Mouse (Mus musculus): ENCODE data around the gene Ugt1a1. TPM values are rescaled to one million over a fixed set of nuclear protein-coding genes. Genes with fewer than 3 reads are reported as not detected.
A peak's percentile ranks its signal among the peaks of the same experiment; 100 is the strongest.

Gene Ugt1a1
- polyA plus RNA-seq, 1 experiment from 2014 or later = not detected

- no peaks in the 10 kb centered on the region for H3K4me1 ChIP-seq (ENCODE audit: control insufficient read depth, insufficient read depth, low read length)
- H3K9me3 ChIP-seq (ENCODE audit: control insufficient read depth, low read length) = no peaks in the 10 kb centered on the region
- H3K4me2 ChIP-seq (ENCODE audit: low read depth, low read length) = no peak overlapping the region
- peaks cover 74% of the 10 kb centered on the region for H3K36me3 ChIP-seq (ENCODE audit: control insufficient read depth, insufficient read depth, low read length)
- no peak overlapping the region for H3K4me3 ChIP-seq (ENCODE audit: low read depth, low read length)
- 93% methylated on average over 5 of the region's 5 CpGs for WGBS
- H3K27me3 ChIP-seq (ENCODE audit: control insufficient read depth, insufficient read depth, low read length) = no peaks in the 10 kb centered on the region
- ATAC-seq (ENCODE audit: low read depth) = no peak
- no peak overlapping the region for H3K9ac ChIP-seq (replicated peaks; ENCODE audit: low read depth, low read length)
- no peak overlapping the region for H3K27ac ChIP-seq (ENCODE audit: low read depth, low read length)
These were observed 52.0 kb downstream of the Ugt1a1 start for GRCm38 (mm10) chr1:88263778-88264177.

GRCm38 (mm10) chr1:88264237-88264868 lies 52.6 kb downstream of the Ugt1a1 start:
- no peaks in the 10 kb centered on the region for H3K9me3 ChIP-seq (ENCODE audit: control insufficient read depth, low read length)
- H3K27ac ChIP-seq (ENCODE audit: low read depth, low read length) = no peak overlapping the region
- peaks cover 80% of the 10 kb centered on the region for H3K36me3 ChIP-seq (ENCODE audit: control insufficient read depth, insufficient read depth, low read length)
- no peak overlapping the region for H3K4me2 ChIP-seq (ENCODE audit: low read depth, low read length)
- 91% methylated on average over 7 of the region's 7 CpGs for WGBS
- H3K27me3 ChIP-seq (ENCODE audit: control insufficient read depth, insufficient read depth, low read length) = no peaks in the 10 kb centered on the region
- H3K9ac ChIP-seq (replicated peaks; ENCODE audit: low read depth, low read length) = no peak overlapping the region
- H3K4me3 ChIP-seq (ENCODE audit: low read depth, low read length) = no peak overlapping the region
- no peaks in the 10 kb centered on the region for H3K4me1 ChIP-seq (ENCODE audit: control insufficient read depth, insufficient read depth, low read length)
- ATAC-seq (ENCODE audit: low read depth) = no peak

GRCm38 (mm10) chr1:88264869-88265240 lies 53.1 kb downstream of the Ugt1a1 start:
- Histone ChIP-seq H3K27ac (ENCODE audit: low read depth, low read length) (no peak overlapping the region), H3K4me1 (ENCODE audit: control insufficient read depth, insufficient read depth, low read length) (no peaks in the 10 kb centered on the region), H3K4me3 (ENCODE audit: low read depth, low read length) (no peak overlapping the region), H3K4me2 (ENCODE audit: low read depth, low read length) (no peak overlapping the region), H3K9ac (replicated peaks; ENCODE audit: low read depth, low read length) (no peak overlapping the region), H3K36me3 (ENCODE audit: control insufficient read depth, insufficient read depth, low read length) (peaks cover 85% of the 10 kb centered on the region), H3K27me3 (ENCODE audit: control insufficient read depth, insufficient read depth, low read length) (no peaks in the 10 kb centered on the region), H3K9me3 (ENCODE audit: control insufficient read depth, low read length) (no peaks in the 10 kb centered on the region)
- WGBS = 81% methylated on average over 4 of the region's 4 CpGs
- no peak for ATAC-seq (ENCODE audit: low read depth)

GRCm38 (mm10) chr1:88266123-88266522 lies 54.4 kb downstream of the Ugt1a1 start:
- Histone ChIP-seq H3K36me3 (ENCODE audit: control insufficient read depth, insufficient read depth, low read length) (peaks cover 78% of the 10 kb centered on the region), H3K9ac (replicated peaks; ENCODE audit: low read depth, low read length) (no peak overlapping the region), H3K9me3 (ENCODE audit: control insufficient read depth, low read length) (no peaks in the 10 kb centered on the region), H3K4me3 (ENCODE audit: low read depth, low read length) (no peak overlapping the region), H3K4me1 (ENCODE audit: control insufficient read depth, insufficient read depth, low read length) (no peaks in the 10 kb centered on the region), H3K27ac (ENCODE audit: low read depth, low read length) (no peak overlapping the region), H3K4me2 (ENCODE audit: low read depth, low read length) (no peak overlapping the region), H3K27me3 (ENCODE audit: control insufficient read depth, insufficient read depth, low read length) (no peaks in the 10 kb centered on the region)
- WGBS = 89% methylated on average over 13 of the region's 13 CpGs
- ATAC-seq (ENCODE audit: low read depth) = no peak

GRCm38 (mm10) chr1:88267489-88267888 lies 55.7 kb downstream of the Ugt1a1 start:
- 0 out of 2 replicates have a peak, but pooled peaks have one; percentile 7 for ATAC-seq (ENCODE audit: low read depth)
- no peak overlapping the region for H3K9ac ChIP-seq (replicated peaks; ENCODE audit: low read depth, low read length)
- WGBS = 93% methylated on average over 6 of the region's 6 CpGs
- no peak overlapping the region for H3K4me2 ChIP-seq (ENCODE audit: low read depth, low read length)
- H3K4me1 ChIP-seq (ENCODE audit: control insufficient read depth, insufficient read depth, low read length) = no peaks in the 10 kb centered on the region
- no peak overlapping the region for H3K4me3 ChIP-seq (ENCODE audit: low read depth, low read length)
- no peaks in the 10 kb centered on the region for H3K9me3 ChIP-seq (ENCODE audit: control insufficient read depth, low read length)
- no peak overlapping the region for H3K27ac ChIP-seq (ENCODE audit: low read depth, low read length)
- H3K36me3 ChIP-seq (ENCODE audit: control insufficient read depth, insufficient read depth, low read length) = peaks cover 76% of the 10 kb centered on the region
- H3K27me3 ChIP-seq (ENCODE audit: control insufficient read depth, insufficient read depth, low read length) = no peaks in the 10 kb centered on the region

GRCm38 (mm10) chr1:88268070-88268469 lies 56.3 kb downstream of the Ugt1a1 start:
- H3K4me3 ChIP-seq (ENCODE audit: low read depth, low read length) = no peak overlapping the region
- no peak overlapping the region for H3K27ac ChIP-seq (ENCODE audit: low read depth, low read length)
- H3K4me1 ChIP-seq (ENCODE audit: control insufficient read depth, insufficient read depth, low read length) = no peaks in the 10 kb centered on the region
- no peaks in the 10 kb centered on the region for H3K27me3 ChIP-seq (ENCODE audit: control insufficient read depth, insufficient read depth, low read length)
- no peak for ATAC-seq (ENCODE audit: low read depth)
- WGBS = 89% methylated on average over 6 of the region's 6 CpGs
- no peak overlapping the region for H3K9ac ChIP-seq (replicated peaks; ENCODE audit: low read depth, low read length)
- H3K9me3 ChIP-seq (ENCODE audit: control insufficient read depth, low read length) = no peaks in the 10 kb centered on the region
- no peak overlapping the region for H3K4me2 ChIP-seq (ENCODE audit: low read depth, low read length)
- peaks cover 76% of the 10 kb centered on the region for H3K36me3 ChIP-seq (ENCODE audit: control insufficient read depth, insufficient read depth, low read length)

Other genes starting within 250 kb of the Ugt1a1 start
- gene Usp40, start 203.4 kb upstream of the Ugt1a1 start, polyA plus RNA-seq (2014; fragmentation: Nextera tagmentation; extraction: Ambion mirVana) = 22.0 and 22.1 TPM in 2 replicates
- gene Ugt1a10, start 156.6 kb upstream of the Ugt1a1 start, polyA plus RNA-seq (2014; fragmentation: Nextera tagmentation; extraction: Ambion mirVana) = not detected in 2 replicates
- not detected in 2 replicates for gene Ugt1a9, start 141.2 kb upstream of the Ugt1a1 start, polyA plus RNA-seq (2014; fragmentation: Nextera tagmentation; extraction: Ambion mirVana)
- not detected in 2 replicates for gene Ugt1a8, start 124.1 kb upstream of the Ugt1a1 start, polyA plus RNA-seq (2014; fragmentation: Nextera tagmentation; extraction: Ambion mirVana)
- gene Ugt1a7c, start 116.9 kb upstream of the Ugt1a1 start, polyA plus RNA-seq (2014; fragmentation: Nextera tagmentation; extraction: Ambion mirVana) = 0.32 and 1.1 TPM in 2 replicates
- not detected in 2 replicates for gene Ugt1a6b, start 108.7 kb upstream of the Ugt1a1 start, polyA plus RNA-seq (2014; fragmentation: Nextera tagmentation; extraction: Ambion mirVana)
- gene Ugt1a6a, start 77.2 kb upstream of the Ugt1a1 start, polyA plus RNA-seq (2014; fragmentation: Nextera tagmentation; extraction: Ambion mirVana) = 0.76 and 1.6 TPM in 2 replicates
- not detected in 2 replicates for gene Ugt1a5, start 45.9 kb upstream of the Ugt1a1 start, polyA plus RNA-seq (2014; fragmentation: Nextera tagmentation; extraction: Ambion mirVana)
- 0.15 TPM in 1 of 2 replicates, not detected in the other for gene Ugt1a2, start 11.4 kb upstream of the Ugt1a1 start, polyA plus RNA-seq (2014; fragmentation: Nextera tagmentation; extraction: Ambion mirVana)
- gene Dnajb3, start 6.2 kb upstream of the Ugt1a1 start, polyA plus RNA-seq (2014; fragmentation: Nextera tagmentation; extraction: Ambion mirVana) = 12.4 and 13.3 TPM in 2 replicates
- 0.71 and 0.95 TPM in 2 replicates for gene Mroh2a, start 15.0 kb downstream of the Ugt1a1 start, polyA plus RNA-seq (2014; fragmentation: Nextera tagmentation; extraction: Ambion mirVana)
- 55.8 and 71.7 TPM in 2 replicates for gene Hjurp, start 65.7 kb downstream of the Ugt1a1 start, polyA plus RNA-seq (2014; fragmentation: Nextera tagmentation; extraction: Ambion mirVana)
- 0.07 TPM in 1 of 2 replicates, not detected in the other for gene Trpm8, start 65.7 kb downstream of the Ugt1a1 start, polyA plus RNA-seq (2014; fragmentation: Nextera tagmentation; extraction: Ambion mirVana)
- gene Spp2, start 195.0 kb downstream of the Ugt1a1 start, polyA plus RNA-seq (2014; fragmentation: Nextera tagmentation; extraction: Ambion mirVana) = 0.23 TPM in 1 of 2 replicates, not detected in the other

Data from neural tube, embryonic 14.5 days (tissue).